Mouse (Mus musculus): ENCODE data around the gene Abtb2.

GRCm38 (mm10) chr2:103547132-103547531 is 19.0 kb upstream of the Abtb2 start:
- TF ChIP-seq USF1 (IDR thresholded peaks at IDR 0.05; ENCODE audit: low read depth, low read length) (no peak), CTCF (IDR thresholded peaks at IDR 0.05 in 2 of 3, conservative IDR thresholded peaks at IDR 0.05 in 1 of 3; ENCODE audit: control insufficient read depth in 1 of 3, insufficient read depth in 1 of 3, low read depth in 2 of 3, low read length in 3 of 3, poor library complexity in 1 of 3, severe bottlenecking in 1 of 3) (peak; percentile 84 to 100 (median 97)), TCF12 (IDR thresholded peaks at IDR 0.05; ENCODE audit: low read depth, low read length) (no peak), POLR2A (IDR thresholded peaks at IDR 0.05; ENCODE audit: control insufficient read depth in 1 of 2, insufficient read depth in 1 of 2, low read depth in 1 of 2, low read length in 2 of 2, poor library complexity in 1 of 2) (no peak), UBTF (IDR thresholded peaks at IDR 0.05; ENCODE audit: borderline replicate concordance, insufficient read depth, low read depth, low read length) (no peak), USF2 (IDR thresholded peaks at IDR 0.05; ENCODE audit: borderline replicate concordance in 1 of 2, insufficient read depth in 1 of 2, low read depth in 1 of 2, low read length in 2 of 2) (no peak), EP300 (IDR thresholded peaks at IDR 0.05; ENCODE audit: low read depth in 1 of 2, low read length in 2 of 2) (no peak), RAD21 (IDR thresholded peaks at IDR 0.05; ENCODE audit: low read depth, low read length) (peak; percentile 94), POLR2AphosphoS2 (IDR thresholded peaks at IDR 0.05; ENCODE audit: low read length) (no peak)

Measured in MEL (cell line).